Mouse (Mus musculus) neural tube, embryonic 15.5 days (tissue): ENCODE data around the gene Prkag1. TPM values are rescaled to one million over a fixed set of nuclear protein-coding genes. Genes with fewer than 3 reads are reported as not detected.
A peak's percentile ranks its signal among the peaks of the same experiment; 100 is the strongest.

Experiments used
- ATAC-seq: fragments of 200-750 bp; cut with Nextera tagmentation; 2 replicates; pipeline ENCODE4 v1.8.0; 2017; ENCODE audit warnings: mild to moderate bottlenecking, moderate TSS enrichment, moderate library complexity; ENCODE audit not compliant: low FRiP score
- H3K27ac ChIP-seq: fragments of 300-500 bp; sonication (generic); replicated peaks from 2 replicates; pipeline ENCODE4 v1.5.1; 2015; ENCODE audit warnings: mild to moderate bottlenecking, inconsistent platforms
- H3K27me3 ChIP-seq: fragments of 300-500 bp; sonication (generic); replicated peaks from 2 replicates; pipeline ENCODE4 v1.6.1; 2015; ENCODE audit warnings: inconsistent platforms
- H3K36me3 ChIP-seq: fragments of 300-500 bp; sonication (generic); 2 replicates; pipeline ENCODE4 v1.6.1; 2015; ENCODE audit warnings: inconsistent platforms
- H3K4me1 ChIP-seq: fragments of 300-500 bp; sonication (generic); 2 replicates; pipeline ENCODE4 v1.6.1; 2015; ENCODE audit warnings: inconsistent platforms
- H3K4me2 ChIP-seq: fragments of 300-500 bp; sonication (generic); 2 replicates; pipeline ENCODE4 v1.6.1; 2015; ENCODE audit warnings: inconsistent platforms, mild to moderate bottlenecking, moderate library complexity
- H3K4me3 ChIP-seq: fragments of 300-500 bp; sonication (generic); replicated peaks from 2 replicates; pipeline ENCODE4 v1.5.1; 2015; ENCODE audit warnings: mild to moderate bottlenecking, inconsistent platforms
- H3K9ac ChIP-seq: fragments of 300-500 bp; sonication (generic); replicated peaks from 2 replicates; pipeline ENCODE4 v1.6.1; 2015; ENCODE audit warnings: mild to moderate bottlenecking, inconsistent platforms
- H3K9me3 ChIP-seq: fragments of 300-500 bp; sonication (generic); replicated peaks from 2 replicates; pipeline ENCODE4 v1.6.1; 2016; ENCODE audit warnings: inconsistent platforms
- WGBS: fragments of 180-500 bp; shearing (Covaris S2); methylation state at CpG from one replicate; pipeline ENCODE4 v1.1.7; 2015; ENCODE audit warnings: mixed read lengths; 5-methylcytosine and 5-hydroxymethylcytosine counted together
- polyA plus RNA-seq: library from polyadenylated mRNA; unstranded; fragments of >200 nt; fragmentation: Nextera tagmentation; extraction: Ambion mirVana; gene quantifications from 2 replicates; pipeline ENCODE4 v1.2.1, GENCODE M21; 2015

Prkag1 gene
- polyA plus RNA-seq, 1 experiment from 2014 or later: 66.4 TPM

DNA sequence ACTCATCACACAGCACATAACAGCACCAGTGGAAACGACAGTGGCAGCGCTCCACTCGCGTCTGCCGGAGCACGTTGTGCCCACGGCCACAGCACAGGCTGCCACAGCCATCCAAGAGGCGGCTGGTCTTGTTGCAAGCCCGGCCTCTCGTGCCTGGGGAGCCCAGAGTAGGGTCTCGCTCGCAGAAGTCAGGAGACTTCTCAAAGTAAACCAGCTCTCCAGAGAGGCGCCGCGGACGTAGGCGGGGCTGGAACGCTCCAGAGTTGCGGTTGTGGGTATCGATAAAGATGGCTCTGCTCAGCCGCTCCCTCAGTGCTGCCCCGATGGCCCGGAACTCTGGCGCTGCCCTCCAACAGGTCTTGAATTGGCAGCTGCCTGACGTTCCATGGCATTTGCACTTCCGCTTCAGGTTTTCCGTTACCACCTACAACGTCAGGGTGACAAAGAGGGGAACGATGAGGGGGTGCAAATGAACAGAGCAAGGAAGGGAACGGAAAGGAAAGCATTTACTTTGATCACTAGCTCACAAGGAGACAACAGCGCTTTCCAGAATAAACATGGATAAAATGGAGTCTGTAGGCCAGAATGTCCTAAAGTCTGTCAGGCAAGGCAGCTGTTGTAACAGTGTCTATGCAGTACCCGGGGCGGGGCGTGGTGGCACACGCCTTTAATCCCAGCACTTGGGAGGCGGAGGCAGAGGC is 58.7 kb downstream of the Prkag1 start:
- peak overlapping the region; percentile 51 for H3K4me2 ChIP-seq
- ATAC-seq: no peak
- 3% methylated on average over 36 of the region's 36 CpGs for WGBS
- H3K36me3 ChIP-seq: no peaks in the 10 kb centered on the region
- peak overlapping the region; percentile 24 for H3K4me3 ChIP-seq
- H3K27me3 ChIP-seq: peaks cover 96% of the 10 kb centered on the region
- H3K9ac ChIP-seq: peak overlapping the region; percentile 14; the same call in 1 of the 2 replicates
- no peak overlapping the region for H3K27ac ChIP-seq
- H3K4me1 ChIP-seq: peaks cover 35% of the 10 kb centered on the region
- no peaks in the 10 kb centered on the region for H3K9me3 ChIP-seq

DNA sequence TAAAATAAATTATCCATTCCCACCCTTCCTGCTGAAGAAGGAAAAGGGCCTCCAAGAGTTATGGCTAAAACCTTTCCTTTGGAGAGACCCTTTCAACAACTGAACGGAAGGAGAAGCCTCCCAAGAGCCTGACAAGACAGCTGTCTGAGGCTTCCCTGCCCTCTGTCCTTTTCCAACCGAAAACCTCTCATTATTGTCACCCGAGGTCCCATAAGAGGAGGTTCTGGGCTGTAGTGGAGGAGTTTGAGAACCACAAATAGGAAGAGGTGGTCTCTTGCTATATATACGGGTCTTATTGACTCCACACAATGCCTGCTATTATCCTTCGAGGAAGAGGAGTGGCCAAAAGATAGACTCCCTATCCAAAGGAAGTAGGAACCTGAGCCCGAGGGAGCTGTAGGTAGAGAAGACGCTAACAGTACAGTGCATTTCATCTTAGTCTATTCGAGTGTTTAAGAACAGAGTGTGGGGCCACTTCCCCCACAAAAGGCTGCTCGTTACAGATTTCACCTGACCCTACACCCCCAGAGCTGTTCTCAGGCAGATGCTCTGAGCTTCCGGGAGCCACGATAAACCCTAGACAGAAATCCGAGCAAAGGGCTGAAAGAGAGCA is 59.4 kb downstream of the Prkag1 start:
- ATAC-seq: no peak
- Histone ChIP-seq H3K27me3 (peaks cover 88% of the 10 kb centered on the region), H3K27ac (no peak overlapping the region), H3K36me3 (no peaks in the 10 kb centered on the region), H3K4me3 (peak overlapping the region; percentile 24), H3K9ac (peak overlapping the region; percentile 14; the same call in 1 of the 2 replicates), H3K4me2 (peak overlapping the region; percentile 51), H3K9me3 (no peaks in the 10 kb centered on the region), H3K4me1 (peaks cover 28% of the 10 kb centered on the region)
- WGBS: 4% methylated on average over 12 of the region's 12 CpGs

DNA sequence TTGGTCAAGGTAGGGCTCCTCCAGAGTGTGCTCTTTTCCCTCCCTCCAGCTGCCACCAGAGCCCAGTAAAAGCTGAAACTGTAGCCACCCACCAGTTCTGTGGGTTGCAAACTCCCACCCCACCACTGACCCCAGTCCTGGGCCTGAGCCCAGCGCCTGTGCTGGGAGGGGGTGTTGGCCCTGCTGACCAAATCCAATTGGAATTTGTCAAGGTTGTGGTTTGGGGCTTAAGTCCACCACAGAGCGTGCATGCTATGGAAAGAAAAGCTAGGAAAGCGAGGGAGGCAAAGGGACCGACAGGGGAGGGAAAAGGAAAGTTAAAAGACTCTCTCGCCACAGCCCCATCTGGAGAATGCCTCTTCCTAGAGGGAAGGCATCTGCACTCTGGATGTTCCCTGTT is 63.1 kb downstream of the Prkag1 start:
- peaks cover 22% of the 10 kb centered on the region for H3K4me1 ChIP-seq
- no peak for ATAC-seq

DNA sequence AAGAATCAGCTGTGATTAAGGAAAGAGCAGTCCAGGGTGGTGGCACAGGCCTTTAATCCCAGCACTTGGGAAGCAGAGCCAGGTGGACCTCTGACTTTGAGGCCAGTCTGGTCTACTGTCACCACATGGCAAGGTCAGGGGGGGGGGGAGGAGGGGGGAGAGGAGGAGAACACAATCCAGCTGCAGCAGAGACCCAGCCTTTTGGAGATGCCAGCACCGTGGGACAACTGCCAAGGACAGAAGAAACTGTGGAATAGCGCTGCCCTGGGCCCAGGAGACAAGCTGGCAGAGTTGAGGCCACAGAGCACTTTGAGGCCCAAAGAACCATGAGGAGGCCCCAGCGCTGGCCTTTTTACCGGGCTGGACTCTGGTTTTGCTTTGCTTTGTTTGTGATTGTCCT is 65.4 kb downstream of the Prkag1 start:
- 66% methylated on average over 4 of the region's 4 CpGs for WGBS
- no peak overlapping the region for H3K27ac ChIP-seq
- H3K4me1 ChIP-seq: peaks cover 21% of the 10 kb centered on the region
- no peak overlapping the region for H3K4me3 ChIP-seq
- peaks cover 45% of the 10 kb centered on the region for H3K27me3 ChIP-seq
- no peaks in the 10 kb centered on the region for H3K9me3 ChIP-seq
- H3K4me2 ChIP-seq: no peak overlapping the region
- H3K36me3 ChIP-seq: no peaks in the 10 kb centered on the region
- no peak for ATAC-seq
- H3K9ac ChIP-seq: no peak overlapping the region

More for the DNA sequence above, 63.1 kb downstream of the Prkag1 start:
- Histone ChIP-seq H3K4me3 (no peak overlapping the region), H3K4me2 (no peak overlapping the region), H3K9ac (no peak overlapping the region), H3K27me3 (peaks cover 67% of the 10 kb centered on the region), H3K27ac (no peak overlapping the region), H3K9me3 (no peaks in the 10 kb centered on the region), H3K36me3 (no peaks in the 10 kb centered on the region)
- 23% methylated on average over 5 of the region's 5 CpGs for WGBS

Other genes with a start within 250 kb of the Prkag1 start
- gene Adcy6, start 221.4 kb downstream of the Prkag1 start, polyA plus RNA-seq: 10.4 and 10.8 TPM in 2 replicates
- 108 and 128 TPM in 2 replicates for gene Cacnb3, start 200.7 kb downstream of the Prkag1 start, polyA plus RNA-seq
- gene Ddx23, start 168.6 kb downstream of the Prkag1 start, polyA plus RNA-seq: 20.6 and 21.0 TPM in 2 replicates
- gene Rnd1, start 154.1 kb downstream of the Prkag1 start, polyA plus RNA-seq: 9.4 and 11.3 TPM in 2 replicates
- gene Ccdc65, start 123.3 kb downstream of the Prkag1 start, polyA plus RNA-seq: 6.4 and 7.5 TPM in 2 replicates
- gene Fkbp11, start 103.3 kb downstream of the Prkag1 start, polyA plus RNA-seq: 11.9 and 12.3 TPM in 2 replicates
- gene Arf3, start 68.3 kb downstream of the Prkag1 start, polyA plus RNA-seq: 97.8 TPM in 2 replicates
- gene Wnt10b, start 53.4 kb downstream of the Prkag1 start, polyA plus RNA-seq: 0.08 and 0.72 TPM in 2 replicates
- 1.0 and 2.0 TPM in 2 replicates for gene Wnt1, start 41.7 kb downstream of the Prkag1 start, polyA plus RNA-seq
- gene Ddn, start 22.0 kb downstream of the Prkag1 start, polyA plus RNA-seq: 0.18 and 0.36 TPM in 2 replicates
- gene Kmt2d, start 39.7 kb upstream of the Prkag1 start, polyA plus RNA-seq: 9.9 and 10.1 TPM in 2 replicates
- 27.0 and 33.2 TPM in 2 replicates for gene Rhebl1, start 63.0 kb upstream of the Prkag1 start, polyA plus RNA-seq
- gene Dhh, start 67.0 kb upstream of the Prkag1 start, polyA plus RNA-seq: 2.5 and 3.2 TPM in 2 replicates
- gene Lmbr1l, start 86.7 kb upstream of the Prkag1 start, polyA plus RNA-seq: 27.9 and 28.6 TPM in 2 replicates
- gene Tuba1b, start 103.0 kb upstream of the Prkag1 start, polyA plus RNA-seq: 1,446 and 1,534 TPM in 2 replicates
- gene Gm49450, start 122.0 kb upstream of the Prkag1 start, polyA plus RNA-seq: not detected in 2 replicates
- 10,639 and 13,509 TPM in 2 replicates for gene Tuba1a, start 122.2 kb upstream of the Prkag1 start, polyA plus RNA-seq
- gene Tuba1c, start 198.4 kb upstream of the Prkag1 start, polyA plus RNA-seq: 12.4 and 52.6 TPM in 2 replicates
- 185 and 209 TPM in 2 replicates for gene Prph, start 223.7 kb upstream of the Prkag1 start, polyA plus RNA-seq
- gene Troap, start 243.1 kb upstream of the Prkag1 start, polyA plus RNA-seq: 4.6 and 10.3 TPM in 2 replicates